Mouse (Mus musculus) E14TG2a.4 (cell line): Measurements from ENCODE around the gene Srgap1.

Source experiments
- CTCF ChIP-seq: conservative IDR thresholded peaks from 2 replicates; pipeline ENCODE4 v1.5.1; 2014; ENCODE audit warnings: low read length
- NANOG ChIP-seq: IDR thresholded peaks from 2 replicates; pipeline ENCODE4 v1.6.1; 2014; ENCODE audit warnings: borderline replicate concordance, low read length, mixed read lengths

GRCm38 (mm10) chr10:121817983-121818382, 229.1 kb downstream of the Srgap1 start:
- no peak for TF ChIP-seq CTCF
- TF ChIP-seq NANOG, result no peak
